Mouse (Mus musculus) midbrain, embryonic 16.5 days (tissue): ENCODE measurements around the gene Ctrc. TPM values are rescaled to one million over a fixed set of nuclear protein-coding genes. Genes with fewer than 3 reads are reported as not detected.

Experiments
- ATAC-seq: fragments of 200-750 bp; cut with Nextera tagmentation; 2 replicates; pipeline ENCODE4 v1.8.0; 2017; ENCODE audit warnings: moderate TSS enrichment
- H3K27ac ChIP-seq: fragments of 300-500 bp; sonication (generic); 2 replicates; pipeline ENCODE4 v1.5.1; 2014; ENCODE audit warnings: mild to moderate bottlenecking, low read length, mixed read lengths
- H3K27me3 ChIP-seq: fragments of 300-500 bp; sonication (generic); 2 replicates; pipeline ENCODE4 v1.6.1; 2014; ENCODE audit warnings: low read depth, low read length, mixed read lengths; ENCODE audit not compliant: control insufficient read depth, insufficient read depth
- H3K36me3 ChIP-seq: fragments of 300-500 bp; sonication (generic); 2 replicates; pipeline ENCODE4 v1.6.1; 2014; ENCODE audit warnings: mild to moderate bottlenecking, low read length, moderate library complexity, mixed read lengths; ENCODE audit not compliant: control insufficient read depth, insufficient read depth
- H3K4me1 ChIP-seq: fragments of 300-500 bp; sonication (generic); 2 replicates; pipeline ENCODE4 v1.6.1; 2014; ENCODE audit warnings: mild to moderate bottlenecking, low read length, mixed read lengths; ENCODE audit not compliant: control insufficient read depth, insufficient read depth
- H3K4me2 ChIP-seq: fragments of 300-500 bp; sonication (generic); 2 replicates; pipeline ENCODE4 v1.6.1; 2014; ENCODE audit warnings: mild to moderate bottlenecking, low read length, mixed read lengths
- H3K4me3 ChIP-seq: fragments of 300-500 bp; sonication (generic); 2 replicates; pipeline ENCODE4 v1.5.1; 2014; ENCODE audit warnings: low read depth, mild to moderate bottlenecking, low read length, moderate library complexity, mixed read lengths
- H3K9ac ChIP-seq: fragments of 300-500 bp; sonication (generic); 2 replicates; pipeline ENCODE4 v1.6.1; 2014; ENCODE audit warnings: low read depth, low read length, mixed read lengths
- H3K9me3 ChIP-seq: fragments of 300-500 bp; sonication (generic); replicated peaks from 2 replicates; pipeline ENCODE4 v1.6.1; 2014; ENCODE audit warnings: mild to moderate bottlenecking, low read length, mixed read lengths; ENCODE audit not compliant: control insufficient read depth, poor library complexity, severe bottlenecking
- WGBS: fragments of 180-500 bp; shearing (Covaris S2); extraction: QIAGEN DNeasy Blood & Tissue Kit; methylation state at CpG from one replicate; pipeline ENCODE4 v1.1.7; 2014; 5-methylcytosine and 5-hydroxymethylcytosine counted together
- polyA plus RNA-seq: library from polyadenylated mRNA; unstranded; fragments of >200 nt; fragmentation: Nextera tagmentation; extraction: Ambion mirVana; gene quantifications from 2 replicates; pipeline ENCODE4 v1.2.1, GENCODE M21; 2015

Ctrc gene
- polyA plus RNA-seq, 1 experiment from 2014 or later = not detected

GRCm38 (mm10) chr4:141833911-141834310 lies 12.2 kb downstream of the Ctrc start:
- ATAC-seq = no peak
- 50% methylated on average over 1 of the region's 1 CpGs for WGBS
- no peak overlapping the region for H3K4me2 ChIP-seq
- no peaks in the 10 kb centered on the region for H3K27me3 ChIP-seq
- H3K27ac ChIP-seq = no peak overlapping the region
- H3K36me3 ChIP-seq = no peaks in the 10 kb centered on the region
- H3K4me3 ChIP-seq = no peak overlapping the region
- no peaks in the 10 kb centered on the region for H3K9me3 ChIP-seq
- H3K4me1 ChIP-seq = no peaks in the 10 kb centered on the region
- H3K9ac ChIP-seq = no peak overlapping the region

GRCm38 (mm10) chr4:141831361-141831760 lies 14.8 kb downstream of the Ctrc start:
- Histone ChIP-seq H3K4me3 (no peak overlapping the region), H3K27me3 (no peaks in the 10 kb centered on the region), H3K36me3 (no peaks in the 10 kb centered on the region), H3K27ac (no peak overlapping the region), H3K9me3 (no peaks in the 10 kb centered on the region), H3K4me2 (no peak overlapping the region), H3K4me1 (no peaks in the 10 kb centered on the region), H3K9ac (no peak overlapping the region)
- ATAC-seq = no peak
- 84% methylated on average over 7 of the region's 7 CpGs for WGBS

GRCm38 (mm10) chr4:141830381-141830780 lies 15.8 kb downstream of the Ctrc start:
- Histone ChIP-seq H3K4me3 (no peak overlapping the region), H3K27me3 (no peaks in the 10 kb centered on the region), H3K27ac (no peak overlapping the region), H3K9me3 (no peaks in the 10 kb centered on the region), H3K9ac (no peak overlapping the region), H3K4me2 (no peak overlapping the region), H3K4me1 (no peaks in the 10 kb centered on the region), H3K36me3 (no peaks in the 10 kb centered on the region)
- WGBS = 48% methylated on average over 11 of the region's 11 CpGs
- ATAC-seq = no peak

GRCm38 (mm10) chr4:141828177-141828576 lies 18.0 kb downstream of the Ctrc start:
- Histone ChIP-seq H3K9ac (no peak overlapping the region), H3K4me1 (no peaks in the 10 kb centered on the region), H3K4me2 (no peak overlapping the region), H3K36me3 (no peaks in the 10 kb centered on the region), H3K27me3 (no peaks in the 10 kb centered on the region), H3K9me3 (no peaks in the 10 kb centered on the region), H3K27ac (no peak overlapping the region), H3K4me3 (no peak overlapping the region)
- 76% methylated on average over 4 of the region's 4 CpGs for WGBS
- no peak for ATAC-seq

- no peaks in the 10 kb centered on the region for H3K27me3 ChIP-seq
- H3K9ac ChIP-seq = no peak overlapping the region
- H3K27ac ChIP-seq = no peak overlapping the region
- no peaks in the 10 kb centered on the region for H3K36me3 ChIP-seq
- H3K4me1 ChIP-seq = no peaks in the 10 kb centered on the region
- no peak overlapping the region for H3K4me2 ChIP-seq
- H3K4me3 ChIP-seq = no peak overlapping the region
- 94% methylated on average over 2 of the region's 2 CpGs for WGBS
- H3K9me3 ChIP-seq = no peaks in the 10 kb centered on the region
- ATAC-seq = no peak
Measured at GRCm38 (mm10) chr4:141827401-141827800, 18.8 kb downstream of the Ctrc start.

GRCm38 (mm10) chr4:141826060-141826459 lies 20.1 kb downstream of the Ctrc start, which contains the start of gene Cela2a:
TSS of gene Cela2a (minus strand) at chr4:141826160.
- Histone ChIP-seq H3K27me3 (no peaks in the 10 kb centered on the region), H3K4me3 (no peak within 1 kb of the TSS), H3K27ac (no peak within 1 kb of the TSS), H3K9ac (no peak within 1 kb of the TSS), H3K4me2 (no peak within 1 kb of the TSS), H3K36me3 (no peaks in the 10 kb centered on the region), H3K4me1 (no peaks in the 10 kb centered on the region), H3K9me3 (no peaks in the 10 kb centered on the region)
- 63% methylated on average over 5 of the region's 5 CpGs for WGBS
- no peak for ATAC-seq

GRCm38 (mm10) chr4:141822979-141823378 lies 23.2 kb downstream of the Ctrc start:
- 65% methylated on average over 3 of the region's 3 CpGs for WGBS
- no peak overlapping the region for H3K27ac ChIP-seq
- no peaks in the 10 kb centered on the region for H3K9me3 ChIP-seq
- no peak for ATAC-seq
- no peaks in the 10 kb centered on the region for H3K4me1 ChIP-seq
- H3K4me3 ChIP-seq = no peak overlapping the region
- no peaks in the 10 kb centered on the region for H3K36me3 ChIP-seq
- no peak overlapping the region for H3K9ac ChIP-seq
- H3K27me3 ChIP-seq = no peaks in the 10 kb centered on the region
- H3K4me2 ChIP-seq = no peak overlapping the region

GRCm38 (mm10) chr4:141822089-141822488 lies 24.1 kb downstream of the Ctrc start:
- Histone ChIP-seq H3K4me2 (no peak overlapping the region), H3K27me3 (no peaks in the 10 kb centered on the region), H3K36me3 (no peaks in the 10 kb centered on the region), H3K9ac (no peak overlapping the region), H3K9me3 (no peaks in the 10 kb centered on the region), H3K4me1 (no peaks in the 10 kb centered on the region), H3K27ac (no peak overlapping the region), H3K4me3 (no peak overlapping the region)
- 78% methylated on average over 10 of the region's 10 CpGs for WGBS
- no peak for ATAC-seq

- Histone ChIP-seq H3K27me3 (no peaks in the 10 kb centered on the region), H3K27ac (no peak overlapping the region), H3K4me2 (no peak overlapping the region), H3K9me3 (no peaks in the 10 kb centered on the region), H3K36me3 (no peaks in the 10 kb centered on the region), H3K9ac (no peak overlapping the region), H3K4me3 (no peak overlapping the region), H3K4me1 (no peaks in the 10 kb centered on the region)
- 79% methylated on average over 3 of the region's 3 CpGs for WGBS
- no peak for ATAC-seq
Measured at GRCm38 (mm10) chr4:141821178-141821577, 25.0 kb downstream of the Ctrc start.
